Mouse (Mus musculus) E14TG2a.4 (cell line): Measurements from ENCODE around the gene Tnfaip1.

Source experiments
- CTCF ChIP-seq: conservative IDR thresholded peaks from 2 replicates; pipeline ENCODE4 v1.5.1; 2014; ENCODE audit warnings: low read length
- NANOG ChIP-seq: IDR thresholded peaks from 2 replicates; pipeline ENCODE4 v1.6.1; 2014; ENCODE audit warnings: borderline replicate concordance, low read length, mixed read lengths
- POU5F1 ChIP-seq: IDR thresholded peaks from 2 replicates; pipeline ENCODE4 v1.6.1; 2014; ENCODE audit warnings: low read length, borderline replicate concordance

DNA sequence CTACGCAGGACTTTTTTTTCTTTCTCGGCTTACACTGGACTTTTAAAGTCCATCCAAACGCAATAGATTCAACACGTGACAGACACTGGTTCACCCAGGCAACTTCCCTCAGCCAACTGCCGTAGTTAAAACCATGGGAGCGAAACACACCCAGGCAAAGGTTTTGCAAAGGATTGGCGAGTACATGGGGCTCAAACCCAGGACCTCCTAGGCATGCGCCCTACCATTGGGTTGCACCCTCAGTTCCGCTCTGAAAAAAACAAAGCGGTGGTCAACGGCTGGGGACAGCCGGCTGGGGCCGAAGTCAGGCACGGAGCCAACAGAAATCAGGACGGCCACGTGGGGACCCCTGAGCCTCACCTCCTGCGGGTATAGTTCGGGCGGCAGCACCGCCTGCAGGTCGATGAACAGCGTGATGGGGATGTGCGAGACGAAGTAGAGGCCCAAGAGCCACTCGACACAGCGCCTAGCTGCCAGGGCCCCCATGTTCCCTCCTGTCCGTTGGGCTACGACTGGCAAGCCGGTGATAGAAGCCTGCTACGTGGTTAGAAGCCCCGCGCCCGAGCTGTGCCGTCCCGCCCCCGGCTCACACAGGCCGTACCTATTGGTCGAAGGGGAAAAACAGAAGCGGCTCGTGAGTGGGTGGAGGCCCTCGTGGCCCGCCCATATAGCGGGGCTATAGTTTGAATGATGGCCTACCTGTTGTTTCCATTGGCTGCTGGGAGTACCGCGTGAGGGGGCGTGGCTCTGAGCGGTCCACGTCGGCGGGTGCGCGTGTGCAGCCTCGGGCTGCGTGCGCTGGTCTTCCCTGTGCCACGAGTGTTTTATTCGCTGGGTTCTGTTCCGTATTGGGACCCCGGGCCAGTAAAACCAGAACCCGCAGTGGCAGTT, 14.3 kb upstream of the Tnfaip1 start, which contains the start of gene Tmem97:
- no peak for TF ChIP-seq CTCF
- TF ChIP-seq NANOG: no peak
- no peak for TF ChIP-seq POU5F1
